Mouse (Mus musculus) kidney, adult 2 months (tissue): ENCODE results near the gene Rubcnl.

Source experiments
- CTCF ChIP-seq: fragments of 200-500 bp; conservative IDR thresholded peaks from 2 replicates; pipeline ENCODE4 v1.5.1; 2011; ENCODE audit warnings: low read depth, mild to moderate bottlenecking, control low read depth, low read length, moderate library complexity, mixed read lengths; ENCODE audit not compliant: insufficient read depth, insufficient read length
- POLR2A ChIP-seq: fragments of 200-500 bp; IDR thresholded peaks from one replicate; pipeline ENCODE4 v1.6.1; 2011; ENCODE audit warnings: low read depth, low read length, control low read depth

- TF ChIP-seq POLR2A (no peak), CTCF (no peak)
Observed at GRCm38 (mm10) chr14:74989909-74990308, 25.9 kb upstream of the Rubcnl start.
